In the genomic region with DNA sequence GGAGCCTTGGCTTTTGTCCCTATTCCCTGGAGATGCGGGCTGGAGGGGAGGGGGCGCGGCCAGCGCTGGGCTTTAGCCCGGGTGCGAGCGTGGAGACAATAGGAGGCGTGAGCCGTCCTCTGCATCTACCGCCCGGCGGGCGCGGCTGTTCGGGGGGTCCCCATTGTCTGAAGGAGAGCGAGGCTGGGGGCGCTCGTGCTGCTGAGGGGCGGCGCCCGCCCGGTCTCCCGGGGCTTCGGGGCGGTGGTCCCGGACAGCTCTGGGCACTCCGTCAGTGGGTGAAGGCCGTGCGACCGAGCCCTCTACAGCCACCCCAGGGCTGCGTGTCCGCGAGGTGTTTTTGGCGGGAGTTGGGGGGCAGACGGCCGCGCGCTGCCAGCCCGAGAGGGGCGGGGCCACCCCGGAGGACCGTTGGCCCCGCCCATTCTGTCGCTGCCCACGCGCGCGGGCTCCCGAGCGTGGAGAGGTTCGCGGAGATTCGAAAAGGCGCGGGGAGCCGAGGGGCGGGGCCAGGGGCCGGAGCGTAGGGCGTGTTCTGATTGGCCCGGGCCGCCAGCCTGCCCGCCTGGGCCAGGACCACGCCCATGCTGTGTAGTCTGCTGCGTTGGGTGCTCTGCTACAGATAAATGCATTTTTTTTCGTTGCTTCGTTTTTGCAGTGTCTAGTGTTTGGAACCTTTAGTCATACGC, we compare ENCODE assay signal across 8 mouse cellular contexts. TPM values are rescaled to one million over a fixed set of nuclear protein-coding genes. Genes with fewer than 3 reads are reported as not detected.
A peak's percentile ranks its signal among the peaks of the same experiment; 100 is the strongest.
DNase-seq lines count a peak whose midpoint lies in the region; ATAC-seq and TF ChIP-seq lines count a peak whose summit lies in the region.

No protein-coding gene starts in this region.

- no peaks in the 10 kb centered on the region for H3K27me3 ChIP-seq in Patski
- H3K27me3 ChIP-seq in hindbrain, embryonic 15.5 days, result no peaks in the 10 kb centered on the region

- no peak for TF ChIP-seq CTCF in Patski (IDR thresholded peaks at IDR 0.05)

- H3K9me3 ChIP-seq in hindbrain, embryonic 15.5 days, result no peaks in the 10 kb centered on the region

- POLR2A ChIA-PET in Patski (lab: Charles Lee), result interaction anchor here (0.7 kb wide), 1 partner anchor 28 kb away, joined by 3 read pairs; no protein-coding TSS in a partner anchor

- peaks cover 55% of the 10 kb centered on the region for H3K4me1 ChIP-seq in hindbrain, embryonic 15.5 days (replicated peaks)

- ATAC-seq in Patski, result peak; percentile 93
- ATAC-seq in hindbrain, embryonic 15.5 days (ENCODE audit: low FRiP score, low read depth), result peak; percentile 83

- CTCF ChIA-PET in Patski (lab: Charles Lee), result interaction anchor here (0.9 kb wide), 1 partner anchor 9 kb away, joined by 3 read pairs; no protein-coding TSS in a partner anchor

- peak overlapping the region; percentile 99 for H3K9ac ChIP-seq in hindbrain, embryonic 15.5 days

- in situ Hi-C loops in Patski (cut with MboI; ENCODE audit: low pct_unique_long_range_greater_than_20kb), result no loop called here

- no peak for DNase-seq in Patski (ENCODE audit: low read depth, low spot score)
- DNase-seq in cerebellum, postnatal 14 days, result peak; percentile 99 to 100
- DNase-seq in frontal cortex, postnatal 25 days (ENCODE audit: low spot score in 2 of 2), result peak; percentile 81 to 91
- DNase-seq in left cerebral cortex, adult 11 months (ENCODE audit: low spot score), result peak; percentile 90
- DNase-seq in lung, postnatal 4 days, result peak; percentile 97 to 98
- peak; percentile 86 for DNase-seq in retina, postnatal 7 days (ENCODE audit: low read depth, low spot score)
- peak; percentile 82 for DNase-seq in urinary bladder, adult 2 months (ENCODE audit: low spot score)

- H3K4me2 ChIP-seq in hindbrain, embryonic 15.5 days, result peak overlapping the region; percentile 86

- peak overlapping the region; percentile 98 for H3K27ac ChIP-seq in hindbrain, embryonic 15.5 days (replicated peaks)

- peak overlapping the region; percentile 88 for H3K4me3 ChIP-seq in hindbrain, embryonic 15.5 days

- under 1% methylated on average over 68 of the region's 68 CpGs for WGBS in hindbrain, embryonic 15.5 days

- peaks cover 24% of the 10 kb centered on the region for H3K36me3 ChIP-seq in hindbrain, embryonic 15.5 days

RNA-seq across cellular contexts. Expression of a gene that starts 0.6 kb away (rescaled TPM):
- polyA plus RNA-seq in Patski (2021), result 204 TPM
- polyA plus RNA-seq in hindbrain, embryonic 15.5 days (2015; fragmentation: Nextera tagmentation; extraction: Ambion mirVana), result 5,846 and 6,036 TPM in 2 replicates
- 67.0 and 104 TPM in 2 replicates for polyA plus RNA-seq in urinary bladder, adult 2 months (2012; rRNA removed)

RNA-seq across cellular contexts. Expression of a gene that starts 27.8 kb away (rescaled TPM):
- polyA plus RNA-seq in Patski (2021), result 4.3 TPM
- 30.4 and 35.2 TPM in 2 replicates for polyA plus RNA-seq in hindbrain, embryonic 15.5 days (2015; fragmentation: Nextera tagmentation; extraction: Ambion mirVana)
- polyA plus RNA-seq in urinary bladder, adult 2 months (2012; rRNA removed), result 40.0 and 42.7 TPM in 2 replicates

RNA-seq across cellular contexts. Expression of a gene that starts 42.1 kb away (rescaled TPM):
- 6.1 TPM for polyA plus RNA-seq in Patski (2021)
- 2.0 and 2.9 TPM in 2 replicates for polyA plus RNA-seq in hindbrain, embryonic 15.5 days (2015; fragmentation: Nextera tagmentation; extraction: Ambion mirVana)
- polyA plus RNA-seq in urinary bladder, adult 2 months (2012; rRNA removed), result 0.44 and 0.72 TPM in 2 replicates

Comparison
In these comparisons a context has a peak if more than half of its experiments do, and no peak if none do; other contexts are left out.
1. RNA of a gene that starts 0.6 kb away (polyA plus RNA-seq): 5,846 to 6,036 TPM in hindbrain, embryonic 15.5 days; 204 TPM in Patski (single experiment) and 67.0 to 104 TPM in urinary bladder, adult 2 months; every median in the first group is over 10 times any median in the second.